Mouse (Mus musculus): ENCODE measurements around the gene Spock1. TPM values are rescaled to one million over a fixed set of nuclear protein-coding genes. Genes with fewer than 3 reads are reported as not detected.

The Spock1 gene
- polyA plus RNA-seq, 1 experiment from 2014 or later = not detected

DNA sequence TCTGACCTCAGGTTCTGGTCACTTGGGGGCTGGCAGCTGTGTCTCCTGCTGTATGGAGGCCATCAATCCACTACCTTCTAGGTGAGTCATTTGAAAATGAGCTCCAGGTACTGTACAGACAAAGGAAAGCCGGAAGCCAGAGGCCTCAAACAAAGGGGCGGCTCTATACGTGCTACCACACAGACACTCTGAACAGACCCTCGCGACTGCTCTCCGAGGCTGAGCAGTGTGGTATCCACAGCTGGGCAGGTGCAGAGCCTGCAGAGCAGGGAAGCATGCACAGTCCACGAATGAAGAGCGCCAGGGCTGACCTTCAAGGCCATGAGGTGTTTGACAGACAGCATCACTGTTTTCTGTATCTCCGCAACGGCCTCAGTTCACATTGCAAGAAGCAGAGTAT is 55.0 kb downstream of the Spock1 start:
- H3K27me3 ChIP-seq (ENCODE audit: insufficient read depth, low read length) = no peaks in the 10 kb centered on the region
- H3K9ac ChIP-seq = no peak overlapping the region
- H3K4me2 ChIP-seq = no peak overlapping the region
- H3K36me3 ChIP-seq (ENCODE audit: insufficient read depth) = no peaks in the 10 kb centered on the region
- no peak overlapping the region for H3K27ac ChIP-seq (ENCODE audit: low read depth)
- WGBS = 75% methylated on average over 10 of the region's 10 CpGs
- H3K4me3 ChIP-seq (ENCODE audit: low read depth, low read length) = no peak overlapping the region
- TF ChIP-seq CTCF (IDR thresholded peaks at IDR 0.05; ENCODE audit: low read depth) = no peak
- DNase-seq (no peak), ATAC-seq (ENCODE audit: insufficient read depth) (no peak)
- H3K4me1 ChIP-seq (ENCODE audit: insufficient read depth) = no peaks in the 10 kb centered on the region
- H3K9me3 ChIP-seq (ENCODE audit: low read depth, low read length) = no peaks in the 10 kb centered on the region

DNA sequence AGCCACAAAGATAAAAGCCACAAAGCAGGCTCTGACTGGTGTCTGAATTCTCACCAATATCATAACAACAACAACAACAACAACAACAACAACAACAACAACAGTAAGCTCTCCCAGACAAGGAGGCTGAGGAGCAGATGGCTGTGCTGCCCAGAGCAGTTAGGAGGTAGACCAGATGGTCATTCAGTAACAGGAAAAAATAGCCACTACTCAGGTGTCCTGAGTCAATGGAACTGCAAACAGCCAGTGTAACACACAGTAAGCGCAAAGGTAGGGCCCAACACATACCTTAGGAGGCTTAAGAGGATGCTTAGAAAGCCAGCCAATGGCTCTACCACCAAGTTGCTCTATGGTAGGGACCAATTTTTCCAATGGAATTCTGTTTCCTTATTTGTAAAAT is 59.2 kb downstream of the Spock1 start:
- Histone ChIP-seq H3K9me3 (ENCODE audit: low read depth, low read length) (no peaks in the 10 kb centered on the region), H3K36me3 (ENCODE audit: insufficient read depth) (no peaks in the 10 kb centered on the region), H3K27ac (ENCODE audit: low read depth) (no peak overlapping the region), H3K27me3 (ENCODE audit: insufficient read depth, low read length) (no peaks in the 10 kb centered on the region), H3K4me1 (ENCODE audit: insufficient read depth) (no peaks in the 10 kb centered on the region), H3K4me3 (ENCODE audit: low read depth, low read length) (no peak overlapping the region), H3K4me2 (no peak overlapping the region), H3K9ac (no peak overlapping the region)
- ATAC-seq (ENCODE audit: insufficient read depth) (no peak), DNase-seq (no peak)
- 73% methylated on average over 1 of the region's 1 CpGs for WGBS
- no peak for TF ChIP-seq CTCF (IDR thresholded peaks at IDR 0.05; ENCODE audit: low read depth)

DNA sequence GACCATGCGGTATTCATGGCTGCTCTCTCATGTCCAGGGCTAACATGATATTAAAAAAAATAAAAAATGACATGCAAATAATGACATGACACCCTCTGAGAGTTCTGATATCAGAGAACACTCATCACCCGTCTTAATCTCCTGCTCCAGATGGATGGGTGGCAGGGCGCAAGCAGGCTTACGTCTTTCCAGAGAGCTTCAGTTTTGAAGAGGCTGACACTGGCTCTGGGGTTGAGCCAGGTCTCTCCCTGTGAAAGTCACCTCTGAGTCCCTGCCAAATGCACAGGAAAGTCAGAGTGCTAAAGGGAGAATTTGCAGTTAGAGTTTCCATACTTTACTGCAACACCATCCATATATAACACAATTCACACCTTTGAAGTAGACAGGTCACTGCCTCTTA is 61.0 kb downstream of the Spock1 start:
- TF ChIP-seq CTCF (IDR thresholded peaks at IDR 0.05; ENCODE audit: low read depth) = no peak
- no peaks in the 10 kb centered on the region for H3K36me3 ChIP-seq (ENCODE audit: insufficient read depth)
- ATAC-seq (ENCODE audit: insufficient read depth) (no peak), DNase-seq (no peak)
- H3K4me1 ChIP-seq (ENCODE audit: insufficient read depth) = no peaks in the 10 kb centered on the region
- no peaks in the 10 kb centered on the region for H3K9me3 ChIP-seq (ENCODE audit: low read depth, low read length)
- H3K27ac ChIP-seq (ENCODE audit: low read depth) = no peak overlapping the region
- no peaks in the 10 kb centered on the region for H3K27me3 ChIP-seq (ENCODE audit: insufficient read depth, low read length)
- no peak overlapping the region for H3K9ac ChIP-seq
- no peak overlapping the region for H3K4me3 ChIP-seq (ENCODE audit: low read depth, low read length)
- WGBS = 64% methylated on average over 4 of the region's 4 CpGs
- H3K4me2 ChIP-seq = no peak overlapping the region

DNA sequence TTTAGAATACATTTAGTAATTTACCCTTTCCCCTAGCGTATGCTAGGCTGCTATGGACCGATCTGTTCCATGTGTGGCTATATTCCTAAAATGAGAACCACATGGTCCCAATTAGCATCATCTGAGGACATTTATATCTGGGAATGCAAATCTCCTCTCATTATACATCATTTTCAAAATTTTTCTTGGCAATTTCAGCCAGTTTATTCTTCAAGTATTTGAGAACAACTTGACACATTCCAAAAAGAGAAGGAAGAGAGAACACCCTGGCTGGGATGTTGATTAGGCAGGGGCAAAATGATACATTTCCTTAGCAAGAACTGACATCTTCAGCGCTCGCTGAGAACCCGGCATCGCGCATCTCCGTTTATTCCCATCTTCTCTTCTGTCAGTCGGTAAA is 61.7 kb downstream of the Spock1 start:
- no peak overlapping the region for H3K4me2 ChIP-seq
- no peaks in the 10 kb centered on the region for H3K27me3 ChIP-seq (ENCODE audit: insufficient read depth, low read length)
- H3K27ac ChIP-seq (ENCODE audit: low read depth) = no peak overlapping the region
- WGBS = 77% methylated on average over 9 of the region's 9 CpGs
- no peak for TF ChIP-seq CTCF (IDR thresholded peaks at IDR 0.05; ENCODE audit: low read depth)
- no peaks in the 10 kb centered on the region for H3K36me3 ChIP-seq (ENCODE audit: insufficient read depth)
- ATAC-seq (ENCODE audit: insufficient read depth) = no peak
- no peak overlapping the region for H3K9ac ChIP-seq
- no peaks in the 10 kb centered on the region for H3K4me1 ChIP-seq (ENCODE audit: insufficient read depth)
- no peaks in the 10 kb centered on the region for H3K9me3 ChIP-seq (ENCODE audit: low read depth, low read length)
- DNase-seq = no peak
- H3K4me3 ChIP-seq (ENCODE audit: low read depth, low read length) = no peak overlapping the region

DNA sequence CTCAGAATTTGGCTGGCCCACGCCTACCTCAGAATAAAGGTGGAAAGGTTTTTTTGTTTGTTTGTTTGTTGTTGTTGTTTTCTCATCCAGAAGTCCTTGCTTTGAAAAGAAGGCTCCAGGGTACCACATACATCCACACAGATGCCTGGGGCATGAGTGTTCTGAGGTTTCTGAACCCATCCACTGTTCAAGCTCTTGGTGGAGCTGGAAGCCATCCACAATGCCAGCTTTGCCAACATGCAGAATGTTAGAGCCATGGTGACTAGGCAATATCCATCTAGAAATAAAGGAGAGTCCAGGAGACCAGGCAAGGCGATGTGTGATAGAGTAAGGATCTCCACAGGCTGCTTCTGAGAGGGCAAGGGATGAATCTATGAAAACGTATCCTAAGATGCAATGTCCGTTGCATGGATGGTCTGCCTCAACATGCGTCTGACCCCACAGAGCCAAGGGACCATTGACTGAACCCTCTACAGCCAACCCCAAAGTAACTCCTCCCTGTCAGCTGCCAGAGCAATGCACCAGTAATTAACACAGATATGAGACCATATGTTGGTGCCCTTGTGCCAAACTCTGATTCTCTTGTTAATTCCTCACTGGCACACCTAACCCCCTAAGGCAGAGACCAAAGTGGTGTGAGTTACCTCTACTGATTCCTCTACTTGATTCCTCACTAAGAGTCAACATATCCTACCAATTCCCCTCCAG is 66.8 kb downstream of the Spock1 start:
- ATAC-seq (ENCODE audit: insufficient read depth) (no peak), DNase-seq (no peak)
- Histone ChIP-seq H3K27me3 (ENCODE audit: insufficient read depth, low read length) (no peaks in the 10 kb centered on the region), H3K9me3 (ENCODE audit: low read depth, low read length) (no peaks in the 10 kb centered on the region), H3K36me3 (ENCODE audit: insufficient read depth) (no peaks in the 10 kb centered on the region), H3K27ac (ENCODE audit: low read depth) (no peak overlapping the region), H3K4me1 (ENCODE audit: insufficient read depth) (no peaks in the 10 kb centered on the region), H3K9ac (no peak overlapping the region), H3K4me3 (ENCODE audit: low read depth, low read length) (no peak overlapping the region), H3K4me2 (no peak overlapping the region)
- no peak for TF ChIP-seq CTCF (IDR thresholded peaks at IDR 0.05; ENCODE audit: low read depth)
- 91% methylated on average over 5 of the region's 5 CpGs for WGBS

DNA sequence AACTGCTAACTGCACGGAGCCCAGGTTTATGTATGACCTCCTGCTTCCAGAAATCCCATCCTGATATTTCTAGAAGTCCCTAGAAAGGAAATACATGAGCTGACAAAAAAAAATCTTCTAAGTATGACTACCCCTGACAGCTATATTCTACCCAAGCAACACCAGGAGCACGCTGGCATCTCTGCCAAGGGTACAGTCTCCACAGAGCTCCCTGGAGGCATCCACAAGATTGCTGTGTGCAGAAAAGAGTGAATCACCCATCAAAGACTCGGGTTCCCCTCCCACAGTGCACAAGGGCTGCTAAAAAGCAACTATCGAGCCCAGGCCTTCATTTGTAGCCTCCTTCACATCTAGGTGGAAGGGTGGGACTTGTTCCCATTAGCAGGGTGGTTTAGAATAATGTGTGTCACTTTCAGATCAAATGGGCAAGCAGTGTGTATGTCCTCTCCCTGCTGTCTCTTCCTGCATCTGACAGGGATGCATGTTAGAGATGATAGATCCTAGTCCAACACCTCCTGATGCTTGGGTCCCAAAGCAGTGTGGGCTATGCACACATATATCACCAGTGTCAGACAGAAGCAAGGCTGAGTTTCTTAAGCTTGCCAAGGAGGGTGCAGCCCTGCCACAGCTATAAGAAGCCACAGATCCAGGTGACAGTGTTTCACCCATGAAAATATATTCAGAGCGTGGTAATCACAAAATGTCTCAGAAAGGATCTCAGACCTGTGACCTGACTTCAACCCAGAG is 70.3 kb downstream of the Spock1 start:
- Histone ChIP-seq H3K9ac (no peak overlapping the region), H3K27ac (ENCODE audit: low read depth) (no peak overlapping the region)
- no peak for ATAC-seq (ENCODE audit: insufficient read depth)

DNA sequence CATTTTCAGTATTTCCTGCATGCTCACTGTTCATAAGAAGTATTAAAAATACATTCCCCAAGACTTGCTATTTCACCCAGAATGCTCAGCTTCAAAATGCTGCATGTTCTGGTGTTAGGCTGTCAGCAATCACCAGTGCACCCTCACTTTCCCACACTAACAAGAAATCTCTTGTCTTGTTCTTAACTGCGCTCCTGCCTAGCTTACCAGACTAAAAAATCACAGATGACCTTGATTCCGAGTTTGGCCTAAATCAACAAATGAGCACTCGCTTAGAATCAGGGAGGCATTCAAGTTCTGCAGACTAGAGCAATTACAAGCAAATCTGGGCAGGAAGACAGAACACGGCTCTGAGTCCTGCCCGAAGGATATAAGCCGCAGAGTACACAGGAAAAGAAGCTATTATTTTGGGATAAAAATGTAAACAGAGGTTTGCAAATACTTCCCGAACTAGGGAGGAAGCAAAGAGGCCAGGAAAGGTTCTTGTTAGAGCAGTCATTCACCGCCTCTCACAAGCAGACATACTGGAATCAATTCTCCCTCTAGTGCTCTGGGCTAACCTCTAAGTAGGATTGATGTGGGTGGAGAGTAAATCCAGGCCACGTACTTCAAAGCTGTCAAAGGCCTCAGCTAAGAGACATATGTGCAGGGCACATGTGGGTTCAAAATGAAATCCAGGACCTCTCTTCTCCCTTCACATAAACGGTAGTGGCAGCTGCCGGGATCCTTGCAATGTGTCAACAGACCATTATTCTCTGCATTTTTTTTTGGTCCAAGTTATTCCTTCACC is 76.6 kb downstream of the Spock1 start:
- H3K27ac ChIP-seq (ENCODE audit: low read depth) = no peak overlapping the region
- H3K4me3 ChIP-seq (ENCODE audit: low read depth, low read length) = no peak overlapping the region
- no peaks in the 10 kb centered on the region for H3K27me3 ChIP-seq (ENCODE audit: insufficient read depth, low read length)
- H3K4me1 ChIP-seq (ENCODE audit: insufficient read depth) = peaks cover 4% of the 10 kb centered on the region; the same call in 1 of the 2 replicates
- peak overlapping the region; percentile 8; the same call in 1 of the 2 replicates for H3K4me2 ChIP-seq
- no peak for TF ChIP-seq CTCF (IDR thresholded peaks at IDR 0.05; ENCODE audit: low read depth)
- WGBS = 17% methylated on average over 11 of the region's 11 CpGs
- H3K9me3 ChIP-seq (ENCODE audit: low read depth, low read length) = peaks cover 4% of the 10 kb centered on the region; the same call in 1 of the 2 replicates
- ATAC-seq (ENCODE audit: insufficient read depth) (no peak), DNase-seq (peak; percentile 44)
- H3K9ac ChIP-seq = no peak overlapping the region
- no peaks in the 10 kb centered on the region for H3K36me3 ChIP-seq (ENCODE audit: insufficient read depth)

More for the DNA sequence above, 70.3 kb downstream of the Spock1 start:
- no peak overlapping the region for H3K4me2 ChIP-seq
- H3K27me3 ChIP-seq (ENCODE audit: insufficient read depth, low read length) = no peaks in the 10 kb centered on the region
- DNase-seq = no peak
- H3K4me1 ChIP-seq (ENCODE audit: insufficient read depth) = no peaks in the 10 kb centered on the region
- TF ChIP-seq CTCF (IDR thresholded peaks at IDR 0.05; ENCODE audit: low read depth) = no peak
- no peaks in the 10 kb centered on the region for H3K36me3 ChIP-seq (ENCODE audit: insufficient read depth)
- 68% methylated on average over 5 of the region's 5 CpGs for WGBS
- no peak overlapping the region for H3K4me3 ChIP-seq (ENCODE audit: low read depth, low read length)
- peaks cover 4% of the 10 kb centered on the region; the same call in 1 of the 2 replicates for H3K9me3 ChIP-seq (ENCODE audit: low read depth, low read length)
